Mouse (Mus musculus) neural tube, embryonic 12.5 days (tissue): ENCODE data around the gene Rilpl1. TPM values are rescaled to one million over a fixed set of nuclear protein-coding genes. Genes with fewer than 3 reads are reported as not detected.
"Not testable (repeated sequence)": the region's sequence is repeated elsewhere in the genome, so short reads cannot be mapped to it uniquely, and the experiment has no call there.

Experiments
- ATAC-seq: fragments of 200-750 bp; cut with Nextera tagmentation; 2 replicates; pipeline ENCODE4 v1.8.0; 2017; ENCODE audit warnings: low read depth, mild to moderate bottlenecking, moderate TSS enrichment, moderate library complexity; ENCODE audit not compliant: low FRiP score
- H3K27ac ChIP-seq: fragments of 300-500 bp; sonication (generic); 2 replicates; pipeline ENCODE4 v1.5.1; 2016
- H3K27me3 ChIP-seq: fragments of 300-500 bp; sonication (generic); replicated peaks from 2 replicates; pipeline ENCODE4 v1.6.1; 2016; ENCODE audit warnings: mild to moderate bottlenecking
- H3K36me3 ChIP-seq: fragments of 300-500 bp; sonication (generic); 2 replicates; pipeline ENCODE4 v1.6.1; 2016; ENCODE audit warnings: mild to moderate bottlenecking
- H3K4me1 ChIP-seq: fragments of 300-500 bp; sonication (generic); 2 replicates; pipeline ENCODE4 v1.6.1; 2016
- H3K4me2 ChIP-seq: fragments of 300-500 bp; sonication (generic); replicated peaks from 2 replicates; pipeline ENCODE4 v1.6.1; 2016; ENCODE audit warnings: mild to moderate bottlenecking
- H3K4me3 ChIP-seq: fragments of 300-500 bp; sonication (generic); 2 replicates; pipeline ENCODE4 v1.5.1; 2016
- H3K9ac ChIP-seq: fragments of 300-500 bp; sonication (generic); 2 replicates; pipeline ENCODE4 v1.6.1; 2016; ENCODE audit warnings: mild to moderate bottlenecking
- H3K9me3 ChIP-seq: fragments of 300-500 bp; sonication (generic); 2 replicates; pipeline ENCODE4 v1.6.1; 2016; ENCODE audit warnings: mild to moderate bottlenecking
- WGBS: fragments of 180-500 bp; shearing (Covaris S2); methylation state at CpG from one replicate; pipeline ENCODE4 v1.1.7; 2016; 5-methylcytosine and 5-hydroxymethylcytosine counted together
- polyA plus RNA-seq: library from polyadenylated mRNA; unstranded; fragments of >200 nt; fragmentation: Nextera tagmentation; extraction: Ambion mirVana; gene quantifications from 2 replicates; pipeline ENCODE4 v1.2.1, GENCODE M21; 2016

Gene Rilpl1
- polyA plus RNA-seq, 1 experiment from 2014 or later, result 19.8 TPM

DNA sequence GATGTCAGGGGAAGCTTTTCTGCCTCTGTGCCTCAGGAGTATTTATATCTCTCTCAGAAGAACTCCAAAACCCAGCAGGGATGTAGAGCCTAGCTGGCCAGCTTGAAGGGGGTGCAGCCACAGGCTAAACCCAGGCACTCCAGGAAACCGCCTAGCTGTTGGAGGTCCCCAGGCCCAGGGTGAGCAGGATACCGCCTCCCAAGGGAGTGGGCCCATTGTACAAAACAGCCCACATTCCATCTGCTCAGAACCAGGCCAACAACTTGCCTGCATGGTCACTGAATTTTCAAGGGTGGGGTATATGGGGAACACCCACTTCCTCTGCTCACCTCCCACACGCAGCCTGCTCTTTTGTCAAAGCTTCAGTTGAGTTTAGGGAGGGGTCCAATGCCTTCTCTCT, 30.6 kb downstream of the Rilpl1 start:
- H3K27me3 ChIP-seq, result no peaks in the 10 kb centered on the region
- WGBS, result 97% methylated on average over 3 of the region's 3 CpGs
- no peak overlapping the region for H3K27ac ChIP-seq
- H3K36me3 ChIP-seq, result peaks cover 24% of the 10 kb centered on the region
- H3K4me2 ChIP-seq, result no peak overlapping the region
- no peak for ATAC-seq
- H3K4me3 ChIP-seq, result no peak overlapping the region
- H3K4me1 ChIP-seq, result 0 out of 2 replicates have a peak, but pooled peaks cover 6% of the 10 kb centered on the region
- no peaks in the 10 kb centered on the region for H3K9me3 ChIP-seq
- no peak overlapping the region for H3K9ac ChIP-seq

DNA sequence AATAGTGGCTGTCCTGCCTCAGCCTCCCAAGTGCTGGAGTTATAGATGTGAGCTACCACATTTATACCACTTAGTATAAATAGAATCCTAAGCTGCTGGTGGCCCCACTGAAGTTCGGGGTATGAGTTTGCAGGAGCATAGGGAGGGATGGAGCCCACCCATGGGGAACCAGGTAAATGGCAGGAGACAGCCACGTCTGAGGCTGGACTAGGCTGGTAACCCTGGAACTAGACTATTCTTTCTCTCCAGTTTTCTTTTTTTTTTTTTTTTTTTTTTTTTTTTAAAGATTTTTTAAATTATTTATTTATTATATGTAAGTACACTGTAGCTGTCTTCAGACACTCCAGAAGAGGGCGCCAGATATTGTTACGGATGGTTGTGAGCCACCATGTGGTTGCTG, 31.2 kb downstream of the Rilpl1 start:
- H3K27ac ChIP-seq, result not testable (repeated sequence)
- 85% methylated on average over 2 of the region's 4 CpGs for WGBS

DNA sequence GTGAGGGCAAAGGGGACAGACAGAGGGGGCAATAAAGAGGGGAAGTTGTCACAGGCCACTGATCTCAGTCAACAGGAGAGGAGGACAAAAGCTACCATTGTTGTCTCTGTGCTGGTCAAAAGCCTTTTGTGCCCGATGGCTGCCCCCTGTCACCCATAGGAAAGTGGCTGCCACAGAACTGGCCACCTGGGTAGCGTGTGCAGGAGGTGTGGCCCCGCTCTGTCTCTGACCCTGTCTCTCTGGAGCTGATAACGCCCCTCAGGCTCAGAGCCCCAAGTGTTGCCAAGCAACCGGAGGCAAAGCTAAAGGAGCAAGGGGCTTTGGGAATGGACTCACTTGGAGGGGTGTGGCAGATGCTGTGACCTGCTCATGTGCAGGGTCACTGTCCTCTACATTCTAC, 32.2 kb downstream of the Rilpl1 start:
- 0 out of 2 replicates have a peak, but pooled peaks cover 7% of the 10 kb centered on the region for H3K4me1 ChIP-seq
- H3K4me3 ChIP-seq, result no peak overlapping the region
- no peak for ATAC-seq
- H3K27ac ChIP-seq, result no peak overlapping the region
- no peaks in the 10 kb centered on the region for H3K27me3 ChIP-seq
- H3K9ac ChIP-seq, result no peak overlapping the region
- H3K36me3 ChIP-seq, result peaks cover 27% of the 10 kb centered on the region
- 9% methylated on average over 5 of the region's 5 CpGs for WGBS
- no peak overlapping the region for H3K4me2 ChIP-seq
- H3K9me3 ChIP-seq, result no peaks in the 10 kb centered on the region

More for the DNA sequence above, 31.2 kb downstream of the Rilpl1 start:
- not testable (repeated sequence) for H3K4me2 ChIP-seq, H3K4me1 ChIP-seq, ATAC-seq, H3K9ac ChIP-seq, H3K4me3 ChIP-seq, H3K9me3 ChIP-seq, H3K27me3 ChIP-seq
- peaks cover 24% of the 10 kb centered on the region for H3K36me3 ChIP-seq

DNA sequence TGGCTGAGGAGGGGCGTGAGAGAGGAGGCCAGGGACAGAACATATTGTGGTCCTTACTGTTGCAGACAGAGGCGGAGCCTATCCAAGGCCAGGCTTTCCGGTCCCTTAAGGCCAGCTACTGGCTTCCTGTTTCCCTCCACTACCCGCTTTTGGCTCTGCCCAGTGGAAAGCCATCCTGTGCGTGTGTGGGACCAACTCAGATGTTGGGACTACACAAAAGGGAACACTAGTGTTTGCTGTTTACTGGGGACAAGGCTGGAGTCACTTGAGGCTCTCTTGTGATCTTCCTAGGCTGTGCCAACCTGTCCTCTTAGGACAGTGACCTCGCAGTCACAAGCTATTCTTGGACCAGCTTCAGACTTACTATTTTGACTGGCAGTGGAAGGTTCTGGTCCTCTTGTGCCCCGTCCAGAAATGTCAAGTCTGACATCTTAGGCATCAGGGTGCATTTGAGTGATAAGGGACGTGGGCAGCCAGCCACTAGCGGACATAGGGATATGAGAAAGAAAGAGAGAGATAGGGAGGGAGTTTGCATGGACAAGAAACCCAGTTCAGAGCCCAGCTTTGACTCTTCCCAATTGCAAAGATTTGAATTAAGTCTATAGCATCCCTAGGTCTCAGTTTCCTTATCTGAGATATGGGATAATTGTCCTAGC, 32.8 kb downstream of the Rilpl1 start:
- Histone ChIP-seq H3K9me3 (no peaks in the 10 kb centered on the region), H3K4me2 (no peak overlapping the region), H3K9ac (no peak overlapping the region), H3K4me3 (no peak overlapping the region), H3K36me3 (peaks cover 30% of the 10 kb centered on the region), H3K27me3 (no peaks in the 10 kb centered on the region), H3K4me1 (0 out of 2 replicates have a peak, but pooled peaks cover 7% of the 10 kb centered on the region), H3K27ac (no peak overlapping the region)
- 74% methylated on average over 9 of the region's 9 CpGs for WGBS
- no peak for ATAC-seq

DNA sequence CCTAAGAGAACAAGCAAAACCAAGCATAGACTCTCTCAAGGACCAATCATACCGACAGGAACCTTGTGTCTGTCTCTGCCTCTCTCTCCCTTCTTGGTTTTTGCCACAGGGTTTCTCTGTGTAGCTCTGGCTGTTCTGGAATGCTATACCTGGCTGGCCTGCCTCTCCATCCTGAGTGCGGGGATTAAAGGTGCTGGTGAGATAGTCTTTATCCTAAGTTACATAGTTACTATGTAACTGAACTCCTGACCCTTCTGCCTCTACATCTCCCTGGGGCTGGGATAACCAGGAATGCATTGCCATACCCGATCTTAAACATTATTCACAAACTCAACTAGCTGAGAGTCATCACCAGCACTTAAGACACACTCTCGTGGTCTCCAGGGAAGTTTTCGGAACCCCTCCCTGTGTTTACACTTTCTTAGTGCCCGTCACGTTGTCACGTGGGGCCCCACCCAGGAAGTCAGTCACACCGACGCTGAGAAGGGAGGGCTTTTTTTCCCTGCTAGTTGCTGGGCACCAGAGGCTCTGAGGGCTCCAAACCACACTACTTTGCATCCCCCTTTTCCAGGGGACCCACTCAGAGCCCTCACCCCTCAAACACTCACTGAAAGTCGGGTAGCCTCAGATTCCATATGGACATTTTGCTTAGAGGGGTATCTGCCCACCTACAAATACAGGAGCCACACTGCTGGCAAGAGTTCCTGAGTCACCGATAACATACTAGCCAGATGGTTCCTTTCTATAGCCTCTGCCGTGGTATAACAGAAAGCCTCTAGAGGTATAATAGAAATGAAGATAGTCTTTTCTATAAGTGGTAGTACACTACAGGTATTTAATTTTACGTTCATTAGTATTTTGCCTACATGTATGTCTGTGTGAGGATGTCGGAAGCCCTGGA, 34.3 kb downstream of the Rilpl1 start:
- ATAC-seq, result no peak
- no peak overlapping the region for H3K4me3 ChIP-seq
- no peak overlapping the region for H3K4me2 ChIP-seq
- no peaks in the 10 kb centered on the region for H3K27me3 ChIP-seq
- 0 out of 2 replicates have a peak, but pooled peaks cover 7% of the 10 kb centered on the region for H3K4me1 ChIP-seq
- H3K9ac ChIP-seq, result no peak overlapping the region
- H3K9me3 ChIP-seq, result no peaks in the 10 kb centered on the region
- peaks cover 33% of the 10 kb centered on the region for H3K36me3 ChIP-seq
- WGBS, result 76% methylated on average over 15 of the region's 15 CpGs
- H3K27ac ChIP-seq, result no peak overlapping the region

DNA sequence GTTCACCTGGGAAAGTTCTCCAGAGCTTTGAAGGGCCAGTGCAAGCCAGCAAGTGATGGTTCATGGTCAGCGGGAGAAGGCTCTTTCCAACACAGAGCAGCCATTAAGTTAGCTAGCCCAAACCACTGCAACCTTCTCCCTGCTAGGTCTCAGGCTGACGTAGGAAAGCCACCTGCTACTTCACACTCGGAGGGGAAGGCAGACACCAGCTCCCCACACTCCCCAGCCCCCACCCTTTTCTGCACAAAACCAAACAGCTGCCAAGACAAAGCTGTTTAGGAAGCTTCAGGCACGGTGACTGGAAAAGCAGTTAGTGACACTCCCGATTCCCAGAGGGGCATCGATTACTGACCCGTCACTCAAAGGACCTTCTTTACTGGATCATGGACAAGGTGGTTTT, 35.6 kb downstream of the Rilpl1 start:
- 0 out of 2 replicates have a peak, but pooled peaks cover 7% of the 10 kb centered on the region for H3K4me1 ChIP-seq
- H3K9ac ChIP-seq, result no peak overlapping the region
- no peak overlapping the region for H3K4me3 ChIP-seq
- H3K27me3 ChIP-seq, result no peaks in the 10 kb centered on the region
- 54% methylated on average over 7 of the region's 7 CpGs for WGBS
- no peak overlapping the region for H3K4me2 ChIP-seq
- H3K36me3 ChIP-seq, result peaks cover 40% of the 10 kb centered on the region
- no peaks in the 10 kb centered on the region for H3K9me3 ChIP-seq
- no peak for ATAC-seq
- no peak overlapping the region for H3K27ac ChIP-seq

DNA sequence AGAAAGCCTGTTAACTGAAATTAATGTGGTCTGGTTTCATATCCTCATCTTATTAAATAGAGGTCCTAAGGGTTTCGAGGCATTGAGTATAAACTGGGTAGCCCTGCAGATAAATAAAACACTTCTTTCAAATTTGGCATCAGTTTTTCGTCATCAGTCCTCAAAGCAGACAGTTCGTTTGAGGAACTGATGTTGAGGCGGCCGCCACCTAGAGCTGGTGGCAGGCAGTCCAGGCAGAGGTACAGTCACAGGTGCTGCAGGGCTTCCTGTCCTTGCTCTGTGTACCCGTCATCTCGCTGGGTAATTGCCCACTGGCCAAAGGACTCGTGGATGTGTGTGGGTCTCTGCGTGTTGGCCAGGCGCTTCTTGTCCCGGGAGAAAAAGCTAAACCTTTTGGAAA, 37.7 kb downstream of the Rilpl1 start:
- H3K27ac ChIP-seq, result no peak overlapping the region

DNA sequence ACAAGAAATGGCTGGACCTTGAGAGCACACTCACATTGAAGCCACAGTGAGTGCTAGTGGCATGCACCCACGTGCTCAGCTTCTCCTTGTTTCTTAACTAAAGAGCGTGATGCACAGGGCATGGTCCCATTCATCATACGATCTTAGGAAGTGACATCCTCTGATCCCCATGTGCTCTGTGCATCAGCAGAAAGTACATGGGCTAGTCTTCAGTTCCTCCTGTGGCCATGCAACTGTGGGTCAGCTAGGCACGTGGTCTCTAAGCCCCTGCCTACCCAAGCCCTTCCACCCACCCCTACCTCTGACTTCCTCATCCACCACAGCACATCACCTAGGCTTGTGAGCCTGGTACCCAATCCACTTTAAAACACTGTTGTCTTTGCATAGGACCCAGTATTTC, 38.6 kb downstream of the Rilpl1 start:
- no peaks in the 10 kb centered on the region for H3K9me3 ChIP-seq
- no peaks in the 10 kb centered on the region for H3K27me3 ChIP-seq
- no peak overlapping the region for H3K4me2 ChIP-seq
- 0 out of 2 replicates have a peak, but pooled peaks cover 7% of the 10 kb centered on the region for H3K4me1 ChIP-seq
- no peak overlapping the region for H3K9ac ChIP-seq
- 93% methylated on average over 4 of the region's 4 CpGs for WGBS
- H3K36me3 ChIP-seq, result peaks cover 47% of the 10 kb centered on the region
- H3K4me3 ChIP-seq, result no peak overlapping the region
- no peak overlapping the region for H3K27ac ChIP-seq
- no peak for ATAC-seq

More for the DNA sequence above, 37.7 kb downstream of the Rilpl1 start:
- H3K4me1 ChIP-seq, result 0 out of 2 replicates have a peak, but pooled peaks cover 7% of the 10 kb centered on the region
- 91% methylated on average over 11 of the region's 11 CpGs for WGBS
- H3K9me3 ChIP-seq, result no peaks in the 10 kb centered on the region
- H3K36me3 ChIP-seq, result peaks cover 46% of the 10 kb centered on the region
- no peak overlapping the region for H3K9ac ChIP-seq
- no peak overlapping the region for H3K4me3 ChIP-seq
- no peaks in the 10 kb centered on the region for H3K27me3 ChIP-seq
- ATAC-seq, result no peak
- no peak overlapping the region for H3K4me2 ChIP-seq

DNA sequence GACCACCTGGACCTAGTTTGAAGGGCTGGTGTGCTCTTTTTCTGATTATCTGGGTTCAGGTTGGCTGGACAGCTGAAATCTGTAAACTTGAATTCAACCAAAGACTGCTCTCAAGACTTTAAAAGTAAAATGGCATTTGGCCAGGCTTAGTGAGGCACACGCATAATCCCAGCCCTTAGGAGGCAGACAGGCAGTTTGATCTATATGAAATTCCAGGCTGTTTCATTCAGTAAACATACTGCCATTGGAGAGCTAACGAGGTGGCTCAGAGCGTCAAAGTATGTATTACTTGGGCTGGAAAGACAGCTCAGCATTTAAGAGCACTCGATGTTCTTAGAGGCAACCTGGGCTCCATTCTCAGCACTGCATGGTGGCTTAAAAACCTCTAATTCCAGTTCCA, 39.5 kb downstream of the Rilpl1 start:
- H3K27ac ChIP-seq, result no peak overlapping the region
- H3K9me3 ChIP-seq, result no peaks in the 10 kb centered on the region
- no peak for ATAC-seq
- H3K9ac ChIP-seq, result no peak overlapping the region
- no peak overlapping the region for H3K4me2 ChIP-seq
- 91% methylated on average over 4 of the region's 4 CpGs for WGBS
- peaks cover 52% of the 10 kb centered on the region for H3K36me3 ChIP-seq
- no peaks in the 10 kb centered on the region for H3K27me3 ChIP-seq
- H3K4me1 ChIP-seq, result 0 out of 2 replicates have a peak, but pooled peaks cover 7% of the 10 kb centered on the region
- no peak overlapping the region for H3K4me3 ChIP-seq

DNA sequence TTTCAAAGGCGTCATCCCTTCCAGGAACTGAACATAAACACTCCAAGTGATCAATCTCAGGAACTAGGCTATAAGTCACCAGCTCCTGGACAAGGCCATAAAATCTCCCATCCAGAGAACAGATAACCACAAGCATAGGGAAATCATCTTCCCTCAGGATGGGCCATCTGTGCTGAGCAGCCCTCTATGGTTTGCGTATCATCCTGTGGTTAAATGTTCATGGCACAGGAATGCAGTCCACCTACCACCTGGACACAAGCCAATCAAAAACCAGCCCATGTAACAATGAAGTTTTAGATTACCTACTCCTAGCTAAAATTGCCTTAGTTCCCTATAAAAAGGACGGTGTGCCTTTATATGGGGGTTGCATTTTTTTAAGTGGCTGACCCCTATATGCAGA, 42.3 kb downstream of the Rilpl1 start:
- no peak overlapping the region for H3K4me2 ChIP-seq
- H3K9ac ChIP-seq, result no peak overlapping the region
- H3K4me1 ChIP-seq, result 0 out of 2 replicates have a peak, but pooled peaks cover 6% of the 10 kb centered on the region

DNA sequence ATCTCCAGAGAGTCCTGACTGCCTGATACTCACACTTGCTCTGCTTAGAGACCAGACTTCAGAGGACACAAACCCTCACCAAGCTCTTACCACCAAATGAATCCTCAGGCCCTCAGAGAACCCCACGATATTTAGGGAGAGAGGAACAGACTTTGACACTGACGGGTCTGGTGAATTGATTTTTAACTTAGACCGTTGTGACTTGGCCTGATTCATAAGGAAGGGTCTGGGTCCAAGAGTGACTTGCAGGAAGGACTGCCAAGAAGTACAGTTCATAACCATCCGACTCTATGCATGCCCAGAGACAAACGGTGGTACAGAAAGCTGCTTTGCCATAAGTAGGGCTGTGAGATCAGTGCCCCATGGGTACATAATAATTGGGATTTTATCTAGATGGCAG, 45.5 kb downstream of the Rilpl1 start:
- no peak for ATAC-seq
- Histone ChIP-seq H3K27ac (no peak overlapping the region), H3K4me1 (peaks cover 11% of the 10 kb centered on the region; the same call in 1 of the 2 replicates), H3K4me2 (no peak overlapping the region), H3K4me3 (no peak overlapping the region), H3K9me3 (no peaks in the 10 kb centered on the region), H3K36me3 (peaks cover 15% of the 10 kb centered on the region), H3K27me3 (no peaks in the 10 kb centered on the region), H3K9ac (no peak overlapping the region)
- WGBS, result 92% methylated on average over 5 of the region's 5 CpGs

More for the DNA sequence above, 42.3 kb downstream of the Rilpl1 start:
- ATAC-seq, result no peak
- no peaks in the 10 kb centered on the region for H3K27me3 ChIP-seq
- H3K9me3 ChIP-seq, result no peaks in the 10 kb centered on the region
- H3K27ac ChIP-seq, result no peak overlapping the region
- no peak overlapping the region for H3K4me3 ChIP-seq
- WGBS, result 90% methylated on average over 3 of the region's 3 CpGs
- peaks cover 46% of the 10 kb centered on the region for H3K36me3 ChIP-seq

DNA sequence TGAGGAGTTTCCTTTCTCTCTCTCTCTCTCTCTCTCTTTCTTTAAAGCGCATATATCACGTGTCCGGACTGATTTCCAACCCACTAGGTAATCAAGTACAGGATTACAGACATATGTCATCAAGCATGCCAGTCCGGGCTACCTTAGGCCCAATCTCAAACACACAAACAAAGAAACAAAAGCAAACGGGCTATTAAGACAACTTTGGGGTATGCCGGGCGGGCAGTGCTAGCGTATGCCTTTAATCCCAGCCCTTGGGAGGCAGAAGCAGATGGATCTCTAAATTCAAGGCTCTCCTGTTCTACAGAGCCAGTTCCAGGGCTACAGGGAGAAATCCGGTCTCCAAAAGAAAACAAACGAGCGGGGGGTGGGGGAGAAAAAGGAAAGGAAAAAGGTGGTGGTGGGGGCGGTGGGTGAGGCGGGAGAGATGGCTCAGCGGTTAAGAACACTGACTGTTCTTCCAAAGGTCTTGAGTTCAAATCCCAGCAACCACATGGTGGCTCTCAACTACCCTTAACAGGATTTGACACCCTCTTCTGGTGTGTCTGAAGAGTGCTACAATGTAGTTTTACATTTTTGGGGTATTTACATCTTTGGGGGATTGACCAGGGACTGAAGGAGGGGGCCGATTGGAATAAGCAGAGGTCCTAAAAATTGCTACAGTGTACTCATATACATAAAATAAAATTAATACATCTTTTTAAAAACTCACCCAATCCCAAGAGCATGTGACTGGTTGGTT, 47.4 kb downstream of the Rilpl1 start:
- 9% methylated on average over 15 of the region's 15 CpGs for WGBS
- H3K9ac ChIP-seq, result peak overlapping the region; percentile 78

More for the DNA sequence above, 47.4 kb downstream of the Rilpl1 start:
- Histone ChIP-seq H3K4me3 (peak overlapping the region; percentile 65), H3K9me3 (no peaks in the 10 kb centered on the region), H3K27ac (peak overlapping the region; percentile 94), H3K36me3 (peaks cover 6% of the 10 kb centered on the region), H3K4me1 (peaks cover 12% of the 10 kb centered on the region; the same call in 1 of the 2 replicates), H3K4me2 (peak overlapping the region; percentile 72), H3K27me3 (no peaks in the 10 kb centered on the region)
- ATAC-seq, result peak; percentile 49
